Mouse (Mus musculus) G1E (cell line): ENCODE measurements around the gene Dab1. TPM values are rescaled to one million over a fixed set of nuclear protein-coding genes. Genes with fewer than 3 reads are reported as not detected.

ENCODE experiments used
- ATAC-seq: 2 replicates; pipeline ENCODE4 v1.8.0; 2016; ENCODE audit warnings: mild to moderate bottlenecking; ENCODE audit not compliant: insufficient number of reproducible peaks, poor library complexity, low FRiP score, severe bottlenecking; ENCODE audit errors: extremely low read depth
- DNase-seq: peaks from one replicate; pipeline ENCODE4 v3.0.0; 2012; ENCODE audit warnings: low spot score
- H3K27me3 ChIP-seq: 2 replicates; pipeline ENCODE4 v1.6.1; 2012; ENCODE audit warnings: mild to moderate bottlenecking, low read length, inconsistent platforms; ENCODE audit not compliant: insufficient read depth
- H3K36me3 ChIP-seq: replicated peaks from 2 replicates; pipeline ENCODE3; 2012; ENCODE audit warnings: mild to moderate bottlenecking, inconsistent platforms
- H3K4me1 ChIP-seq: 2 replicates; pipeline ENCODE4 v1.6.1; 2012; ENCODE audit warnings: low read depth, low read length, inconsistent platforms, mixed read lengths; ENCODE audit not compliant: insufficient read depth
- H3K4me3 ChIP-seq: 2 replicates; pipeline ENCODE4 v1.5.1; 2012; ENCODE audit warnings: low read depth, mild to moderate bottlenecking, inconsistent platforms, low read length, moderate library complexity, mixed read lengths
- H3K9me3 ChIP-seq: replicated peaks from 2 replicates; pipeline ENCODE4 v1.6.1; 2012; ENCODE audit warnings: inconsistent platforms
- CTCF ChIP-seq: IDR thresholded peaks from 2 replicates; pipeline ENCODE4 v1.5.1; 2012; ENCODE audit warnings: low read depth, low read length, inconsistent platforms, mixed read lengths
- GATA1 ChIP-seq: IDR thresholded peaks from 2 replicates; pipeline ENCODE4 v1.6.1; 2012; ENCODE audit warnings: borderline replicate concordance, low read length, inconsistent platforms, mixed read lengths
- GATA2 ChIP-seq: IDR thresholded peaks from 2 replicates; pipeline ENCODE4 v1.6.1; 2012; ENCODE audit warnings: low read depth, low read length, inconsistent platforms, borderline replicate concordance
- POLR2AphosphoS5 ChIP-seq: IDR thresholded peaks from 2 replicates; pipeline ENCODE4 v1.6.1; 2012; ENCODE audit warnings: low read depth, low read length, inconsistent platforms; ENCODE audit not compliant: insufficient replicate concordance
- TAL1 ChIP-seq: conservative IDR thresholded peaks from 2 replicates; pipeline ENCODE4 v1.6.1; 2012; ENCODE audit warnings: low read depth, low read length, inconsistent platforms, mixed read lengths
- polyA plus RNA-seq: library from polyadenylated mRNA; stranded (reverse); fragments of >175 nt; gene quantifications from 2 replicates; pipeline ENCODE4 v1.2.3, GENCODE M21; 2012
- total RNA-seq, 2 experiments: library from RNA; stranded (forward) in 1 of 2; stranded (reverse) in 1 of 2; fragments of 200-1000 nt in 1 of 2; fragments of >200 nt in 1 of 2; fragmentation: Nextera tagmentation in 1 of 2; gene quantifications; 2 replicates each; pipeline ENCODE4 v1.2.3; 2014 to 2017

Dab1 gene
- total and polyA plus RNA-seq, 3 experiments: 0.16 TPM; not detected in 2

GRCm38 (mm10) chr4:103726486-103726885 lies 107.3 kb downstream of the Dab1 start:
- DNase-seq: no peak
- no peak for ATAC-seq
- Histone ChIP-seq H3K27me3 (no peaks in the 10 kb centered on the region), H3K4me1 (no peaks in the 10 kb centered on the region), H3K9me3 (peaks cover 29% of the 10 kb centered on the region), H3K4me3 (no peak overlapping the region), H3K36me3 (no peaks in the 10 kb centered on the region)
- no peak for TF ChIP-seq CTCF
- TF ChIP-seq POLR2AphosphoS5: no peak
- TF ChIP-seq GATA1: no peak
- TF ChIP-seq TAL1: no peak
- TF ChIP-seq GATA2: no peak

DNA sequence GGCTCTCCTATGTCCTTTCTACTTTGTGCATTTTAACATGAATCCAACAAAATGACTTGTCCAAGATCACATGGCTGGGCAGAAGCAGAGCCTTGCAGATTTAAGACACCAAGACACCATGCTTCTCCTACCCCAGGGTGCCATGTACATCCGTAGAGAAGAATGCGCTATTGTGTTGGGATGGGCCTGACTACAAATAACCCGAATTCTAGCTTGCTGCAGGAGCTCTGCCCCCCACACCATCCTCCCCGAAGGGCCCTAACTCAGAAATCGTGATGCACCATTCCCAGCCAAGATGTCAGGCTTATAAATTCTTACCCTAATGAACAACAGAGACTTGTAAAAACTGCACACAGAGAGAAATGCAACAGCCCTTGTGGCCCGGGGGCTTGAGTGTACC lies 118.0 kb downstream of the Dab1 start:
- H3K4me3 ChIP-seq: no peak overlapping the region
- DNase-seq (no peak), ATAC-seq (no peak)
- no peaks in the 10 kb centered on the region for H3K27me3 ChIP-seq
- TF ChIP-seq CTCF (no peak), GATA2 (no peak), TAL1 (no peak), GATA1 (no peak), POLR2AphosphoS5 (no peak)
- H3K4me1 ChIP-seq: no peaks in the 10 kb centered on the region
- no peaks in the 10 kb centered on the region for H3K36me3 ChIP-seq
- H3K9me3 ChIP-seq: peaks cover 57% of the 10 kb centered on the region

GRCm38 (mm10) chr4:103751249-103751855 lies 132.2 kb downstream of the Dab1 start:
- Histone ChIP-seq H3K4me3 (no peak overlapping the region), H3K9me3 (peaks cover 24% of the 10 kb centered on the region), H3K36me3 (no peaks in the 10 kb centered on the region), H3K4me1 (no peaks in the 10 kb centered on the region), H3K27me3 (no peaks in the 10 kb centered on the region)
- no peak for TF ChIP-seq GATA1
- TF ChIP-seq POLR2AphosphoS5: no peak
- ATAC-seq (no peak), DNase-seq (no peak)

GRCm38 (mm10) chr4:103754561-103754960 lies 135.4 kb downstream of the Dab1 start:
- no peak for ATAC-seq
- Histone ChIP-seq H3K27me3 (no peaks in the 10 kb centered on the region), H3K4me3 (no peak overlapping the region), H3K36me3 (no peaks in the 10 kb centered on the region), H3K4me1 (no peaks in the 10 kb centered on the region), H3K9me3 (peaks cover 37% of the 10 kb centered on the region)
- TF ChIP-seq TAL1: no peak
- TF ChIP-seq POLR2AphosphoS5: no peak
- TF ChIP-seq CTCF: no peak
- no peak for TF ChIP-seq GATA1
- no peak for TF ChIP-seq GATA2
- no peak for DNase-seq

- ATAC-seq (no peak), DNase-seq (no peak)
- Histone ChIP-seq H3K4me1 (no peaks in the 10 kb centered on the region), H3K36me3 (no peaks in the 10 kb centered on the region), H3K4me3 (no peak overlapping the region), H3K27me3 (no peaks in the 10 kb centered on the region), H3K9me3 (peaks cover 39% of the 10 kb centered on the region)
- no peak for TF ChIP-seq POLR2AphosphoS5
- no peak for TF ChIP-seq CTCF
- no peak for TF ChIP-seq GATA2
- no peak for TF ChIP-seq GATA1
- no peak for TF ChIP-seq TAL1
Measured at GRCm38 (mm10) chr4:103757241-103757640, 138.1 kb downstream of the Dab1 start.

DNA sequence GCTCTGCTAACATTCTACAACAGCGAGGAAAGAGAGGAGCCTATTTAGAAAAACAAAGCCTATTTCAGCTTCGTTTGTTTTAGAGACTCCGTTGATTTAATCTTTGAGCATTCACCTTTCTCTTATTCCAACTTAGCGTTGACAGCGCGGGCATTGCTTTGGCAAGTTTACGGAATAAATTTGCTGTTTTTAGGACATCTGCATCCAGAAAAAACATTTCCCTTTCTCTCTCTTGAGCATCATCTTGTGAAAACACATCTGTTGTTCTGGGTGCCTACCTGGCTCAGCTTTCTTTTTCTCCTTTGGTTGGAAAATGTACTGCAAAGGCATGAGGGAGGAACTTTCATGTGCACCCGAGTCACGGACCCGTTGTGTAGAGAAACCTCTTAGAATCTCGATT lies 143.3 kb downstream of the Dab1 start:
- no peak for DNase-seq
- TF ChIP-seq GATA1: no peak
- no peak for TF ChIP-seq TAL1
- TF ChIP-seq POLR2AphosphoS5: no peak
- no peak for TF ChIP-seq GATA2
- no peak for TF ChIP-seq CTCF
- peaks cover 37% of the 10 kb centered on the region for H3K9me3 ChIP-seq
- no peaks in the 10 kb centered on the region for H3K27me3 ChIP-seq
- no peak for ATAC-seq
- no peaks in the 10 kb centered on the region for H3K36me3 ChIP-seq
- no peak overlapping the region for H3K4me3 ChIP-seq
- no peaks in the 10 kb centered on the region for H3K4me1 ChIP-seq

DNA sequence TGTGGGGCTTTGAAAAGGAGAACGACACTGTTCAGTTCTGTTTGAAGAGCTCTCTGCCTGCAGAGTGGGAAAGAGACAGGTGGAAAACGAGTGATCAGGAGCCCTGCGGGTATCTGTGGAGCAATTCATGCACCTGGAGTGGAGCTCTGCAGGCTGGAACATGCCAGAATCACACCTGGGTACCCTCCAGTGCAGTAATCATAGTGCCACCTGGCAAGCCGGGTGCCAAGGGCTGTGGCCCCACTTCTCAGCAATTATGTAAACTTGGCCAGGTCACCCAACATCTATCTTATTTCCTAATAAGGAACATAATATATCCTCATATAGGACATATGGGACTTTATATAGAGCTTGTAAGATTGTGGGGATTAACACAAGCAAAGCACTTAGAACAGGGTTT lies 156.6 kb downstream of the Dab1 start:
- Histone ChIP-seq H3K36me3 (no peaks in the 10 kb centered on the region), H3K4me3 (no peak overlapping the region), H3K4me1 (no peaks in the 10 kb centered on the region), H3K9me3 (peaks cover 32% of the 10 kb centered on the region), H3K27me3 (no peaks in the 10 kb centered on the region)
- DNase-seq (no peak), ATAC-seq (no peak)
- TF ChIP-seq GATA1: no peak
- no peak for TF ChIP-seq GATA2
- no peak for TF ChIP-seq TAL1
- TF ChIP-seq POLR2AphosphoS5: no peak
